Mouse (Mus musculus) kidney, adult 11 months (tissue): ENCODE data around the gene Larp6.
A peak's percentile ranks its signal among the peaks of the same experiment; 100 is the strongest.

ENCODE experiments used
- DNase-seq: peaks from one replicate; pipeline ENCODE4 v3.0.0; 2022

Gene Larp6

GRCm38 (mm10) chr9:60715828-60716227, 3.0 kb downstream of the Larp6 start:
- DNase-seq = no peak

GRCm38 (mm10) chr9:60718284-60718683, 5.5 kb downstream of the Larp6 start:
- DNase-seq = peak; percentile 37

GRCm38 (mm10) chr9:60719687-60720086, 6.9 kb downstream of the Larp6 start:
- no peak for DNase-seq

- no peak for DNase-seq
These were observed 12.2 kb downstream of the Larp6 start for GRCm38 (mm10) chr9:60724968-60725367.

- no peak for DNase-seq
These were observed 21.5 kb downstream of the Larp6 start for GRCm38 (mm10) chr9:60734321-60734720.

- DNase-seq = no peak
These were observed 26.3 kb downstream of the Larp6 start for GRCm38 (mm10) chr9:60739126-60739525.

- DNase-seq = no peak
These were observed 28.6 kb downstream of the Larp6 start for GRCm38 (mm10) chr9:60741436-60741835.

- no peak for DNase-seq
These were observed 29.7 kb downstream of the Larp6 start for GRCm38 (mm10) chr9:60742516-60742915.

GRCm38 (mm10) chr9:60743180-60743900, 30.6 kb downstream of the Larp6 start:
- DNase-seq = peak; percentile 46

GRCm38 (mm10) chr9:60744171-60744969, 31.6 kb downstream of the Larp6 start:
- peak; percentile 15 for DNase-seq

GRCm38 (mm10) chr9:60744971-60745370, 32.2 kb downstream of the Larp6 start:
- no peak for DNase-seq

GRCm38 (mm10) chr9:60746561-60746960, 33.8 kb downstream of the Larp6 start:
- no peak for DNase-seq

GRCm38 (mm10) chr9:60747672-60748071, 34.9 kb downstream of the Larp6 start:
- DNase-seq = no peak

- DNase-seq = no peak
These were observed 35.4 kb downstream of the Larp6 start for GRCm38 (mm10) chr9:60748191-60748590.

GRCm38 (mm10) chr9:60749105-60749504, 36.3 kb downstream of the Larp6 start:
- DNase-seq = no peak

- DNase-seq = no peak
These were observed 38.3 kb downstream of the Larp6 start for GRCm38 (mm10) chr9:60751098-60751497.

GRCm38 (mm10) chr9:60751971-60752370, 39.2 kb downstream of the Larp6 start:
- DNase-seq = no peak

- DNase-seq = no peak
These were observed 39.8 kb downstream of the Larp6 start for GRCm38 (mm10) chr9:60752636-60753035.

GRCm38 (mm10) chr9:60756258-60756657, 43.5 kb downstream of the Larp6 start:
- peak; percentile 45 for DNase-seq

- DNase-seq = no peak
These were observed 44.3 kb downstream of the Larp6 start for GRCm38 (mm10) chr9:60756866-60757740.

- no peak for DNase-seq
These were observed 45.0 kb downstream of the Larp6 start for GRCm38 (mm10) chr9:60757817-60758216.

- no peak for DNase-seq
These were observed 46.7 kb downstream of the Larp6 start for GRCm38 (mm10) chr9:60759436-60760007.

GRCm38 (mm10) chr9:60765181-60765580, 52.4 kb downstream of the Larp6 start:
- DNase-seq = no peak
